Mouse (Mus musculus): ENCODE measurements around the gene Gorasp2. TPM values are rescaled to one million over a fixed set of nuclear protein-coding genes. Genes with fewer than 3 reads are reported as not detected.

Gene Gorasp2
- 188 and 192 TPM in 2 replicates for polyA plus RNA-seq (2015; fragmentation: Nextera tagmentation; extraction: Ambion mirVana)

DNA sequence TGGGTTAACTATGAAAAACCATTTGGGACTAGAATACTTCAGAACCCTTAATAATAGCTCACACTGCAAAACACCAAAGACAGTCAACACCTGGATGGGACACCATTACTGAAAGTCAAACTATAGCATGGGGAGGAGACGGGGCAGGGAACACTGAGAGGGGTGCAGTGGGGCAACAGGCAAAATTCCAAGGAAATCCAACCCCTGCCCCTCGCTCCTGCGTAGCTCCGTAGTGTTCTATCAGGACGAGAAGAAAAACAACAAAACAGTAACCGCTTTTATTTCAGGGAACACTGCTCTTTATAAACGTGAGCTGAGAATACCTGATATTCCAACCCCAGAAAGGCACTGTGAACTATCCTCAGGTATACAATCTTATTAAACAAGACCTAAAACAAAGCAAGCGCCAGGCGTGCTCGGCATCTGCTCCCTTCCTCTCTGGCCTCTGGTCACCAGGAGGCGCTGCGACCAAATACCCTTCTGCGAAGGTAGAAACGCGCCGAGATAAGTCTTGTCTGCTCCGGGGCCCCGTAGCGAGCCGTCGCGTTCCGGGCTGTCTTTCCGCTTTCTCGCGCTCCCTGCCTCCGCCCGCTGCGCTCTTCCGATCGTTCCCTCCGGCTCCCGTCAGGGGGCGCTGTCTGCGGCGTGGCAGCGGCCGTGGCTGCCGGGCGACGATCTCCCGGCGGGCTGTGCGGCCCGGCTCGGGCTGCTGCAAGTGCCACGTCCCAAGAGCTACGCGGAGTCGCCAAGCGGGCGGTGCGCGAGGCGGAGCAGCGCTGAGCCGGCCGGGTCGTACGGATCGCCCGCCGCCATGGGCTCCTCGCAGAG is at the start of gene Gorasp2:
Gene Gorasp2, plus strand, starts transcription at position 690 of the 828 bp plus-strand sequence.
- no peaks in the 10 kb centered on the region for H3K27me3 ChIP-seq
- no peaks in the 10 kb centered on the region for H3K36me3 ChIP-seq
- peak within 1 kb of the TSS; percentile 95 for H3K27ac ChIP-seq
- peaks cover 18% of the 10 kb centered on the region for H3K4me1 ChIP-seq
- H3K9me3 ChIP-seq = no peaks in the 10 kb centered on the region
- peak within 1 kb of the TSS; percentile 94 for H3K9ac ChIP-seq
- 1% methylated on average over 64 of the region's 64 CpGs for WGBS
- peak; percentile 94 for ATAC-seq (ENCODE audit: insufficient number of reproducible peaks, low FRiP score, low TSS enrichment, low read depth)
- H3K4me2 ChIP-seq = peak within 1 kb of the TSS; percentile 74
- H3K4me3 ChIP-seq = peak within 1 kb of the TSS; percentile 95

DNA sequence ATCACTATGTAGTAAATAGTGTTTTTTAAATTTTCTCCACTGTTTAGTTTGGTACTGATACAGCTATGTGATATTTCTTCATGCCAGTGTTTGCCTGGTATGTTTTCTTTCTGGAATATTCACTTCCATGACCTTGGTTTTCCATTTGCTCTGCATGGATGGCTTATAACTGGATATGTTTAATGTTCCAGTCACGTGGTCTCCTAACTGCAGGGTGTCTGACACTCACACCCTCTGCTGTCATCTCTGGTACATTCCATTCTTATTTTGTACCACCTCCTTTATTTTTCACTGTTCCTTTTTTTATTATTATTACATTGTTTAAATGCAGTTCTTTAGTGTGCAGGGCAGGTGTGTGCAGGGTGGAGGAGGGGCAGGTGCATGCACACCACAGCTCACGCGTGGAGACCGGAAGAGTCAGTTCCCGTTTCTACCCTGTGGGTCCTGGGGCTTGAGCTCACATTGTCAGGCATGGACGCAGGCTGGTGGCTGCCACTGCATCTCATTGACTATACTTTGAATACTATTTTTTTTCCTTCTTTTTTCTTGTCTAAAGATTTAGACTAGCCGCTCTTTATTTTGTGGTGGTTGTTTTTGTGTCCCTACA is 46.5 kb upstream of the Gorasp2 start:
- H3K9me3 ChIP-seq = no peaks in the 10 kb centered on the region
- H3K4me2 ChIP-seq = no peak overlapping the region
- no peaks in the 10 kb centered on the region for H3K36me3 ChIP-seq
- H3K27me3 ChIP-seq = no peaks in the 10 kb centered on the region
- no peak overlapping the region for H3K4me3 ChIP-seq
- no peak overlapping the region for H3K9ac ChIP-seq
- ATAC-seq (ENCODE audit: insufficient number of reproducible peaks, low FRiP score, low TSS enrichment, low read depth) = no peak
- H3K27ac ChIP-seq = no peak overlapping the region
- WGBS = 75% methylated on average over 7 of the region's 7 CpGs
- no peaks in the 10 kb centered on the region for H3K4me1 ChIP-seq

DNA sequence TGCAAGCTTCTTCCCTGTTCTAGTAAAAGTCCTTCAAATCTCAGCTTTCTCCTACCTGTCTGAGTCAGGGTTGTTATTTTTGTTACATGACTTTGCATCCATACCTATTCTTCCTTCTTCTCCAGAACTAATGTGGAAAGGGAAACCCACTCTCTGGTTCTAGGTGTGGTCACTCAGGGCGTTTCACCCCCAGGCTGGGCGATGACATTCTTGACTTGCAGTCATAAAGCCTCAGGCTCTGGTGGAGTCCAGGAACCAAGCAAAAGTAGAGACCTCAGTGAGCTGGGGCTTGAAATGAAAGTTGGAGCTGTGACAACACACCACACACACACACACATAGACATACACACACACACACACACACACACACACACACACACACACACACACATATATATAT is 45.3 kb upstream of the Gorasp2 start:
- H3K4me3 ChIP-seq = no peak overlapping the region
- no peaks in the 10 kb centered on the region for H3K27me3 ChIP-seq
- 69% methylated on average over 2 of the region's 2 CpGs for WGBS
- H3K27ac ChIP-seq = no peak overlapping the region
- H3K4me1 ChIP-seq = no peaks in the 10 kb centered on the region
- H3K4me2 ChIP-seq = no peak overlapping the region
- H3K36me3 ChIP-seq = no peaks in the 10 kb centered on the region
- H3K9me3 ChIP-seq = no peaks in the 10 kb centered on the region
- no peak for ATAC-seq (ENCODE audit: insufficient number of reproducible peaks, low FRiP score, low TSS enrichment, low read depth)
- no peak overlapping the region for H3K9ac ChIP-seq

DNA sequence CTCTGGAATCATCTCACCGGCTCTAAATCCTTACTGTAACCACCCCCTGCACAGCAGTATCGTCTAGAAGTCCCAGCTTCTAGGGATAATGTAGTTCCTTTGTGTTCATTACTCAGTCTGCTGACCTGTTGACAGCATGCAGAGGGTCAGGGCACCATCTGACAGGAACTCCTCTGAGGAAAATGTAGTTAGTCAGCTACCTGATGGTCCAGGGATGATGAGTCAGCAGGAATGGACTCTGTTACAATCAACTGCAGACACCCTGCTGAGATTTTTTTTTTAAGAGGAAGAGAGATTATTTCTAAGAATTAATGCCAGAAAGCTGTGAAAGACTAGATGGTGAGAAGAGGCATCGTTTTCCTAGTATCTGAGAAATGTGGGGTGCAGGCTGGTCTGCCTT is 44.8 kb upstream of the Gorasp2 start:
- Histone ChIP-seq H3K9me3 (no peaks in the 10 kb centered on the region), H3K4me2 (no peak overlapping the region), H3K36me3 (no peaks in the 10 kb centered on the region), H3K4me3 (no peak overlapping the region), H3K27me3 (no peaks in the 10 kb centered on the region), H3K9ac (no peak overlapping the region), H3K4me1 (no peaks in the 10 kb centered on the region), H3K27ac (no peak overlapping the region)
- WGBS = 71% methylated on average over 3 of the region's 3 CpGs
- ATAC-seq (ENCODE audit: insufficient number of reproducible peaks, low FRiP score, low TSS enrichment, low read depth) = no peak

DNA sequence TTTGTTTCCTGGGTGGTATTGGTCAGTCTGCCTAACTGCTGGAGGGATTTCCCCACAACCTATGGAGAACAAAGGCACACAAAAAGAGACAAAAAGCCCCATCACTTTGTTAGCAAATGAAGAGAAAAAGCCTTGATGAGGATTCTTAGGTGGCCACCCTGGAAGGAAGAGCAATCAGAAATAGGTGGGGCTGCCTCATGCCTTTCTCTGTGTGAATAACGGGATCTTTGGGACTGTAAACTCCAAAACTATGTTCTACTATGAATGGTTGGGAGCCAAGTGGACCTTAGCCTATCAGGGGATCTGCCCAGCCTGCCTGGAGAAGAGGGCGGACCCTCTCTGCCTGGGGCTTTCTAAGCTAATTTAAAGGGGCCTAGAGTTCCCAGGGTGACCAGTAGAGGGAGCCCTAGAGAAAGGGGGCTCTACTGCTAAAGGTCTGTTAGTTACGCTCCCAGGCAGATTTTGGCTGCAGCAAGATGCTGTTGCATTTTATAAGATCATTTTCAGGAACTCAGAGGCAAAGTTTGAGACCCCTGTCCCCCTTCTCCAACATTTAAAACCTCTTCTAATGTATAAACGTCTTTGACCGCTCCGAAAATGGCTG is 42.0 kb upstream of the Gorasp2 start:
- no peak overlapping the region for H3K9ac ChIP-seq
- WGBS = 85% methylated on average over 6 of the region's 6 CpGs
- H3K27me3 ChIP-seq = no peaks in the 10 kb centered on the region
- no peaks in the 10 kb centered on the region for H3K4me1 ChIP-seq
- no peaks in the 10 kb centered on the region for H3K9me3 ChIP-seq
- H3K27ac ChIP-seq = no peak overlapping the region
- H3K36me3 ChIP-seq = no peaks in the 10 kb centered on the region
- no peak for ATAC-seq (ENCODE audit: insufficient number of reproducible peaks, low FRiP score, low TSS enrichment, low read depth)
- H3K4me3 ChIP-seq = no peak overlapping the region
- H3K4me2 ChIP-seq = no peak overlapping the region

DNA sequence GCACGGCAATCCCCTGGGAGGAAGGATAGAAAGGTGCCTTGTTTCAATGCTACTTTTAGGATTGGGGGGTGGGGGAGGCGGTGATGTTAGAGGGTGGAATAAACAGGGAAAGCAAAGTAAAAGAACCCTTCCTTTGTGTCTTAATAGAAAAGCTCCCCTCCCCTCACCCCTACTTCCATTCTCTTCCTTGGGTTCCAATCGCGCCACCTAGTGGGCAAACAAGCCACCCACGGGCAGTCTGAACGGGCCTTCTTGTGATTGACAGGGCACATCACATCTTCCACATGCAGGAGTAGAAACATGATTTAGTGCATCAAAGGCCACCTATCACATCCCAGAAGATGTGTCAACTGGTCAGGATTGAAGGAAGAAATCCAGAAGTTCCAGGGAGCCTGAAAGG is 41.2 kb upstream of the Gorasp2 start:
- no peaks in the 10 kb centered on the region for H3K36me3 ChIP-seq
- no peak overlapping the region for H3K27ac ChIP-seq
- H3K4me1 ChIP-seq = no peaks in the 10 kb centered on the region
- no peaks in the 10 kb centered on the region for H3K9me3 ChIP-seq
- 31% methylated on average over 6 of the region's 6 CpGs for WGBS
- no peaks in the 10 kb centered on the region for H3K27me3 ChIP-seq
- ATAC-seq (ENCODE audit: insufficient number of reproducible peaks, low FRiP score, low TSS enrichment, low read depth) = no peak
- no peak overlapping the region for H3K4me2 ChIP-seq
- no peak overlapping the region for H3K9ac ChIP-seq
- no peak overlapping the region for H3K4me3 ChIP-seq

DNA sequence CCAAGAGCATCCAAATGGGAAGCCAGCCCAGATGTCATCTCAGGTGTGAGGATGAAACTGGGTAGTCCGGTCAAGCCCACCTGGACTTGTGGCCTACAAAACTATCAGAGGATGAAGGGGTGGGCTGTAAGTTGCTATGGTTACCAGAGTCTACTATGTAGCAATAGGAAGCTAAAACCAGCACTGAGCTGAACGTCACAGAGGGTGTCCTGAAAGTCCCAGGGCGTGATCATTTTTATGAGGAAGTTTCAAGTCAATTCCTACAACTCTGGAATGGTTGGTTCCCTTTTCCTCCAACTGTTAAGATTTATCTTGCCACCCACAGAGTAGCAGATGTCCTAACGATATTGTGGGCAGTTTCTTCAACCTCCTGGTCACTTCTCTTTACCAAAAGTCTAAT is 39.1 kb upstream of the Gorasp2 start:
- Histone ChIP-seq H3K9me3 (no peaks in the 10 kb centered on the region), H3K4me1 (no peaks in the 10 kb centered on the region), H3K4me2 (no peak overlapping the region), H3K27me3 (no peaks in the 10 kb centered on the region), H3K36me3 (no peaks in the 10 kb centered on the region), H3K4me3 (no peak overlapping the region), H3K9ac (no peak overlapping the region), H3K27ac (no peak overlapping the region)
- ATAC-seq (ENCODE audit: insufficient number of reproducible peaks, low FRiP score, low TSS enrichment, low read depth) = no peak
- 48% methylated on average over 4 of the region's 4 CpGs for WGBS

DNA sequence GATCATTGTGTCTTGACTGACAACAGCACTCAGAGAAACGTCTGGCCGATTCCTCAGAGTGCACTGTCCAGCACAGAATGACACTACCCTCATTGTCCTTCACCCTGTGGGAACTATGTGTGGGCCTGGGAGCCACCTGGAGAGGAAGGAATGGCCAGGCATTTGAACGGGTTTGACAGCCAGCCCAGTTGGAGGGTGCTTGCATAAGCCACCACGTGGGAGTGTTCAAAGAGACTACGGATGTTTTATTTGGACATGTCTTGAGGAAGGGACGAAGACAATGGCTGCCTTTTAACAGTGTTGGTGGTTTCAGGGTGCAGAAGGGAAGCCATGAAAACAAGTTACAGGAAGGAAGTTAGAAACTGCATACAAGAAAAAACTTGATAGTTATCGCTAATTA is 35.6 kb upstream of the Gorasp2 start:
- Histone ChIP-seq H3K4me2 (no peak overlapping the region), H3K4me1 (peaks cover 13% of the 10 kb centered on the region), H3K9ac (no peak overlapping the region), H3K36me3 (no peaks in the 10 kb centered on the region), H3K27me3 (no peaks in the 10 kb centered on the region), H3K27ac (no peak overlapping the region), H3K9me3 (no peaks in the 10 kb centered on the region), H3K4me3 (no peak overlapping the region)
- WGBS = 67% methylated on average over 7 of the region's 7 CpGs
- no peak for ATAC-seq (ENCODE audit: insufficient number of reproducible peaks, low FRiP score, low TSS enrichment, low read depth)

DNA sequence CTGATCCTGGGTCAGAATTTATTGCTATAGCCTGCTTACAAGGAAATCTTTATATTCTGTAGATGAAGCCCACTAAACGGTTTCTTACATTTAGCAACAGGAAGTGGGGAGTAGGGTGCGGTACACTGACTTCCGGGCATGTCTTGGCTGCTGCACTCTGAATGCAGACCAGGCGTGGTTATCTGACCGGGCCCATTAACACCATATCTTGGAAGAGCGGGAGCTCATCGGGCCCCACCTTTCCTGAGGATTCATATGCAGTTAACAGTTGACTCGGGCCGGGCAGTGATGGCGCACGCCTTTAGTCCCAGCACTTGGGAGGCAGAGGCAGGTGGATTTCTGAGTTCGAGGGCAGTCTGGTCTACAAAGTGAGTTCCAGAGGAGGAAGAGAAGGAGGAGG is 33.0 kb upstream of the Gorasp2 start:
- Histone ChIP-seq H3K9ac (no peak overlapping the region), H3K4me1 (peaks cover 13% of the 10 kb centered on the region), H3K4me3 (no peak overlapping the region), H3K27ac (no peak overlapping the region), H3K36me3 (no peaks in the 10 kb centered on the region), H3K27me3 (peaks cover 3% of the 10 kb centered on the region; the same call in 1 of the 2 replicates), H3K9me3 (no peaks in the 10 kb centered on the region), H3K4me2 (no peak overlapping the region)
- ATAC-seq (ENCODE audit: insufficient number of reproducible peaks, low FRiP score, low TSS enrichment, low read depth) = no peak
- 68% methylated on average over 12 of the region's 12 CpGs for WGBS

DNA sequence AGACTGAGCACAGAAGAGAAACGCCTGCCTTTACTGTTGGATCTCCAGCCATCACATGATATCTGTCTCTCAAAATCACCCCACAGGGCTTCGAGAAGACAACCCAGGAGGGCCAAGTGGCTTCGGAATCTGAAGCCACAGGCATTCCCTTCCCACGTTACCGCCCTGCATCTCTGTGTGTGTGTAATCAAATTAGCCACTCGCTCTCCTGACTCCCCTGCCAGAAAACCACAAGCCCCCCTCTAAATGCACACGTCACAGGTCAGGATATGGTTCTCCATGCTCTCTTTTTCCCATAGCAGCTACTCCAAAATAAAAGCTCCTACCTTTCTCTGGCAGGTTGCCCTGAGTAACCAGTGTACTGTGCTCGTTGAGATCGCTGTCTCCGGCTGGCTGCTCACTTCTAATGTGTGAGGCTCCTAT is 32.0 kb upstream of the Gorasp2 start:
- Histone ChIP-seq H3K4me3 (peak overlapping the region; percentile 23), H3K4me1 (peaks cover 13% of the 10 kb centered on the region), H3K27me3 (peaks cover 3% of the 10 kb centered on the region; the same call in 1 of the 2 replicates), H3K9ac (no peak overlapping the region), H3K27ac (no peak overlapping the region; the same call in 1 of the 2 replicates), H3K4me2 (peak overlapping the region; percentile 43), H3K9me3 (no peaks in the 10 kb centered on the region), H3K36me3 (no peaks in the 10 kb centered on the region)
- 4% methylated on average over 10 of the region's 10 CpGs for WGBS
- peak; percentile 82 for ATAC-seq (ENCODE audit: insufficient number of reproducible peaks, low FRiP score, low TSS enrichment, low read depth)

DNA sequence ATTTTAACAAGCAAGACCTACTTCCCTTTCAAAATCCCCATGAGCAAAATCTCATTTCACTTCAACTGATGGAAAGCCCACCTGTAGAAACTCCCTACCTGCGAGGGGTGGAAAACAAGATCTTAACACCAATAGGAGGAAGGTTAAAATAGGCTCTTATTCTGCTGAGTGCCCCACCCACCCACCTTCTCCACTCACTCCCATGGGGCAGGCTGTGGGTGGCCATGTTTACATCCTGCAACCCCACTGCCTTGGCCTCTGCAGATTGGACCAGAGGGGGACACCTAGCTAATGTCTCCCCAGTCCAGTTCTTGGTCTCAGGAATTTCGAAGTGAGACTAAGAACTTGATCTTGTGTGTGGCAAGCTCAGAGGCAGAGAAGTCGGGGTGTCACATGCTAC is 31.5 kb upstream of the Gorasp2 start:
- Histone ChIP-seq H3K4me2 (peak overlapping the region; percentile 43), H3K27ac (no peak overlapping the region), H3K9ac (no peak overlapping the region), H3K9me3 (no peaks in the 10 kb centered on the region), H3K36me3 (no peaks in the 10 kb centered on the region), H3K4me1 (peaks cover 13% of the 10 kb centered on the region), H3K27me3 (peaks cover 3% of the 10 kb centered on the region; the same call in 1 of the 2 replicates), H3K4me3 (peak overlapping the region; percentile 23)
- WGBS = 33% methylated on average over 3 of the region's 3 CpGs
- ATAC-seq (ENCODE audit: insufficient number of reproducible peaks, low FRiP score, low TSS enrichment, low read depth) = no peak

DNA sequence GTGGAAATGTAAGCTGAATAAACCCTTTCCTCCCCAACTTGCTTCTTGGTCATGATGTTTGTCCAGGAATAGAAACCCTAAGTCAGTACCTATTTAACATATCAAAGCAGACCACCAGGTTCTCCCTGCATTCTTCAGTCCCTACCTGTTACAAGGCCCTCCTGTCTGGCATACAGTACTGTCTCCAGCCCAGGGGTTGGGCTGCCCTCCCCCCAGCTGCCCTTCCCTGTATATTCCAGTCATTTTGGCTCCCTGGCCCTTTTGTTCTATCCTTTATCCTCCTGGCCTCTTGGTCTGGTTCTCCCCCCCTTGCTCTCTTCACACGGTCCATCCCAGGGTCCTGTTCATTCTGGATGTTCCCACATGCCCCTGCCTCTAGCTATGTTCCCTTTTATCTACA is 30.1 kb upstream of the Gorasp2 start:
- H3K27ac ChIP-seq = no peak overlapping the region
- H3K4me3 ChIP-seq = no peak overlapping the region
- H3K4me2 ChIP-seq = no peak overlapping the region
- H3K9me3 ChIP-seq = no peaks in the 10 kb centered on the region
- no peak for ATAC-seq (ENCODE audit: insufficient number of reproducible peaks, low FRiP score, low TSS enrichment, low read depth)
- H3K27me3 ChIP-seq = peaks cover 3% of the 10 kb centered on the region; the same call in 1 of the 2 replicates
- no peak overlapping the region for H3K9ac ChIP-seq
- no peaks in the 10 kb centered on the region for H3K36me3 ChIP-seq
- peaks cover 13% of the 10 kb centered on the region for H3K4me1 ChIP-seq
- 78% methylated on average over 1 of the region's 1 CpGs for WGBS
